Mouse (Mus musculus) lung, embryonic 16.5 days (tissue): ENCODE data around the gene Mosmo. TPM values are rescaled to one million over a fixed set of nuclear protein-coding genes. Genes with fewer than 3 reads are reported as not detected.
A peak's percentile ranks its signal among the peaks of the same experiment; 100 is the strongest.

Experiments used
- ATAC-seq: fragments of 200-750 bp; cut with Nextera tagmentation; 2 replicates; pipeline ENCODE4 v1.8.0; 2017; ENCODE audit warnings: low read depth, mild to moderate bottlenecking, moderate library complexity
- H3K27ac ChIP-seq: fragments of 300-500 bp; sonication (generic); 2 replicates; pipeline ENCODE4 v1.5.1; 2014; ENCODE audit warnings: mild to moderate bottlenecking, control low read depth, low read length
- H3K27me3 ChIP-seq: fragments of 300-500 bp; sonication (generic); 2 replicates; pipeline ENCODE4 v1.6.1; 2014; ENCODE audit warnings: low read depth, low read length, mixed read lengths; ENCODE audit not compliant: control insufficient read depth, insufficient read depth
- H3K36me3 ChIP-seq: fragments of 300-500 bp; sonication (generic); 2 replicates; pipeline ENCODE4 v1.6.1; 2014; ENCODE audit warnings: low read length; ENCODE audit not compliant: control insufficient read depth, insufficient read depth
- H3K4me1 ChIP-seq: fragments of 300-500 bp; sonication (generic); replicated peaks from 2 replicates; pipeline ENCODE4 v1.6.1; 2014; ENCODE audit warnings: low read length, mixed read lengths; ENCODE audit not compliant: control insufficient read depth, insufficient read depth
- H3K4me2 ChIP-seq: fragments of 300-500 bp; sonication (generic); 2 replicates; pipeline ENCODE4 v1.6.1; 2014; ENCODE audit warnings: low read depth, low read length, control low read depth
- H3K4me3 ChIP-seq: fragments of 300-500 bp; sonication (generic); 2 replicates; pipeline ENCODE4 v1.5.1; 2014; ENCODE audit warnings: mild to moderate bottlenecking, low read length, control low read depth
- H3K9ac ChIP-seq: fragments of 300-500 bp; sonication (generic); 2 replicates; pipeline ENCODE4 v1.6.1; 2014; ENCODE audit warnings: low read length, control low read depth
- H3K9me3 ChIP-seq: fragments of 300-500 bp; sonication (generic); 2 replicates; pipeline ENCODE4 v1.6.1; 2016; ENCODE audit warnings: low read length; ENCODE audit not compliant: control insufficient read depth
- WGBS: fragments of 180-500 bp; shearing (Covaris S2); extraction: QIAGEN DNeasy Blood & Tissue Kit; methylation state at CpG from one replicate; pipeline ENCODE4 v1.1.7; 2014; 5-methylcytosine and 5-hydroxymethylcytosine counted together
- polyA plus RNA-seq: library from polyadenylated mRNA; unstranded; fragments of >200 nt; fragmentation: Nextera tagmentation; extraction: Ambion mirVana; gene quantifications from 2 replicates; pipeline ENCODE4 v1.2.1, GENCODE M21; 2015

Gene Mosmo
- 9.8 and 11.7 TPM in 2 replicates for polyA plus RNA-seq

- H3K4me1 ChIP-seq: peaks cover 33% of the 10 kb centered on the region
- peak; percentile 93 for ATAC-seq
These were observed at the start of gene Mosmo for GRCm38 (mm10) chr7:120677001-120677643. Mosmo (plus strand) TSS chr7:120677618.

GRCm38 (mm10) chr7:120632518-120632917, 44.9 kb upstream of the Mosmo start:
- Histone ChIP-seq H3K4me3 (no peak overlapping the region), H3K9me3 (no peaks in the 10 kb centered on the region), H3K36me3 (no peaks in the 10 kb centered on the region), H3K4me2 (no peak overlapping the region), H3K27ac (no peak overlapping the region), H3K9ac (no peak overlapping the region), H3K4me1 (peaks cover 9% of the 10 kb centered on the region), H3K27me3 (no peaks in the 10 kb centered on the region)
- 58% methylated on average over 1 of the region's 1 CpGs for WGBS
- no peak for ATAC-seq

More at GRCm38 (mm10) chr7:120677001-120677643, at the start of gene Mosmo:
- Histone ChIP-seq H3K27me3 (no peaks in the 10 kb centered on the region), H3K36me3 (no peaks in the 10 kb centered on the region), H3K4me2 (peak within 1 kb of the TSS; percentile 87), H3K9me3 (no peaks in the 10 kb centered on the region), H3K27ac (peak within 1 kb of the TSS; percentile 69), H3K9ac (peak within 1 kb of the TSS; percentile 93), H3K4me3 (peak within 1 kb of the TSS; percentile 95)
- WGBS: under 1% methylated on average over 31 of the region's 44 CpGs

DNA sequence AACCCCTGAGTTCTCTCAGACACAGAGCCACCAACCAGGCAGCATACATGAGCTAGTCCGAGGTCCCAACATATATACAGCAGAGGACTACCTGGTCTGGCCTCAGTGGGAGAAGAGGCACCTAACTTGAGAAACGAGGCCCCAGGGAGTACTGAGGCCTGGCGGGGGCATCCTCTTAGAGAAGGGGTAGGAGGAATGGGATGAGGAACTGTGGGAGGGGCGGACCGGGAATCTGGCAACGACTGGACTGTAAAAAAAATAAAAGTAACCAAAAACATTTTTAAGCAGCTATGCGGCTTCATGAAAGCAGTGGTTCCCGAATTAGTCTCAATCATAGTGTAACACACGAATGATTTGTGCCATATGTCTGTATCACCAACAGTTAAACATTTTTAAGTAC, 43.1 kb upstream of the Mosmo start:
- H3K27me3 ChIP-seq: no peaks in the 10 kb centered on the region
- peak; percentile 18; the same call in 1 of the 2 replicates for ATAC-seq
- no peaks in the 10 kb centered on the region for H3K9me3 ChIP-seq
- peak overlapping the region; percentile 97 for H3K4me3 ChIP-seq
- peaks cover 9% of the 10 kb centered on the region for H3K4me1 ChIP-seq
- peak overlapping the region; percentile 99 for H3K9ac ChIP-seq
- peak overlapping the region; percentile 95 for H3K27ac ChIP-seq
- peak overlapping the region; percentile 61 for H3K4me2 ChIP-seq
- H3K36me3 ChIP-seq: peaks cover under 1% of the 10 kb centered on the region; the same call in 1 of the 2 replicates
- 6% methylated on average over 9 of the region's 9 CpGs for WGBS

DNA sequence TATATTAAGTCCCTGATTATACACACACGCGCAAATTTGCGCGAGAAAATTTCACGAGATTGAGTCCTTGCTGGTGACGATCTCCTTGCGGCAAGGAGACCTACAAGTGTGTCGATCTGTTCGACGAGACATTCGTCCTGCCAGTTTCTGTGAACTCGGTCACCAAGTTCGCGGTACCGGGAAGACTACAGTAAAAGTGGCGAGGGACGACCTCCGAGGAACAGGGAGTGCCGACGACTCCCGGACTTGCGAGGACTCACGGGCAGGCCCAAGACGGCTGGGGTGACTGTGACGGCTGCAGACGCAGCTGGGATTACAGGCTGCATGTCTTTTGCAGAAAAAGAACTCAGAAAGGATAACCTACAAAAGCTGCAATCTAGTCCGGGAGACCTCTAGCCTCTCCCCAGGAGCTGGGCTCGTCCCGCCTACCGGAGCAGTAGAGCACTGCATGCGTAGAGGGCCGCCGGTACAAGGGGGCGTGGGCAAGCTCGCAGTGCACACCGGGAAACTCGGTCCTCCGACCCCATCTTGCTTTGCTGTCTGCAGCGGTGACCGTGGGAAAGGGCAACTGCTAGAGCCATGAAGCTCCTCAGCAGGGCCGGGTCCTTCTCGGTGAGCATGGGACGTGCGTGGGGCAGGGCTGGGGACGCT, 42.6 kb upstream of the Mosmo start, which contains the start of gene Uqcrc2:
Gene Uqcrc2, plus strand, starts transcription at position 466 of the 651 bp plus-strand sequence.
- peaks cover 3% of the 10 kb centered on the region; the same call in 1 of the 2 replicates for H3K36me3 ChIP-seq
- WGBS: under 1% methylated on average over 45 of the region's 45 CpGs
- peak; percentile 100 for ATAC-seq

DNA sequence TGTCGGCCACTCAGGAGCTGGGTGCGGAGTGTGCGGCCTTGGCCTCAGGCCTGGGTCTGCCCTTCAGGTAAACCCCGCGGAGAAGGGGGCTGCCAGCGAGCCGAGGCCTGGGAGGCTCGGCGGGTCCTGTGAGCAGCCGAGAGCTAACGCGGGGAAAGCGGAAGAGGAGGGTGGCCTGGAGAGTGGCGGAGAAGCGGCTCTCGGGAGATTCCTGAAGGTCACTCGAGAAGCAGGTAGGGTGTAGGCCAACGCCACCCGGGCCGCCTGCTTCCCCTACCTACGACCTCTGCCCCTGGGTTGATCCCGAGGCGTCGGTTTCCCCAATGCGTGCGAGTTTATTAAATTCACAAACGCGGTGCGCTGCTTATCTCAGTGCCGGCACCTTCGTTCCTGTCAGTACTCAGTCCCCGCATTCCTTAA, 42.0 kb upstream of the Mosmo start:
- Histone ChIP-seq H3K4me3 (peak overlapping the region; percentile 97), H3K27me3 (no peaks in the 10 kb centered on the region), H3K27ac (peak overlapping the region; percentile 95), H3K4me2 (peak overlapping the region; percentile 77), H3K36me3 (peaks cover 7% of the 10 kb centered on the region), H3K9ac (peak overlapping the region; percentile 99), H3K9me3 (no peaks in the 10 kb centered on the region), H3K4me1 (peaks cover 9% of the 10 kb centered on the region)
- ATAC-seq: peak; percentile 76
- WGBS: 0% methylated on average over 30 of the region's 32 CpGs

More for the DNA sequence above, 42.6 kb upstream of the Mosmo start, which contains the start of gene Uqcrc2:
- Histone ChIP-seq H3K9me3 (no peaks in the 10 kb centered on the region), H3K27ac (peak within 1 kb of the TSS; percentile 95), H3K4me2 (peak within 1 kb of the TSS; percentile 77), H3K4me3 (peak within 1 kb of the TSS; percentile 97), H3K4me1 (peaks cover 9% of the 10 kb centered on the region), H3K27me3 (no peaks in the 10 kb centered on the region), H3K9ac (peak within 1 kb of the TSS; percentile 99)

GRCm38 (mm10) chr7:120635821-120636220, 41.6 kb upstream of the Mosmo start:
- no peaks in the 10 kb centered on the region for H3K9me3 ChIP-seq
- peaks cover 9% of the 10 kb centered on the region for H3K36me3 ChIP-seq
- H3K4me1 ChIP-seq: peaks cover 9% of the 10 kb centered on the region
- H3K27ac ChIP-seq: no peak overlapping the region
- peak overlapping the region; percentile 97 for H3K4me3 ChIP-seq
- no peak for ATAC-seq
- under 1% methylated on average over 11 of the region's 11 CpGs for WGBS
- H3K4me2 ChIP-seq: peak overlapping the region; percentile 77
- no peaks in the 10 kb centered on the region for H3K27me3 ChIP-seq
- peak overlapping the region; percentile 99 for H3K9ac ChIP-seq

DNA sequence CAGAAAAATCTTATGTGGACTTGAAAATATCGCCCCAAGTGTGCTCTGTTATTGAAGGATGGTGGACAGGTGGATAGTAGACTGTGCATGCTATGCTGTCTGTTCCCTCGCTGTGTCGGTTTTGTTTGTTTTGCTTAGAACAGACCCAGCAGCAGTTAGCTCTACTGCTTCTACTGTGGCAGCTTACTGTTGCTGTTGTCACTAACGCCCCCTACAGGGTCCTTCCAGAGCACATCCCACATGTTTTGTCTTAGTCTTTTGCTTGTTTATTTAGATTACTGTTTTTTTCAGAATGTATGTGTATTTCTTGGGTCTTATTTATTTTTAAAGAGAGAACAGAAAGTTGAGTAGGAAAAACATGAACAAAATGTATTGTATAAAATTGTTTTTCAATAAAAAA, 34.2 kb upstream of the Mosmo start:
- WGBS: 50% methylated on average over 4 of the region's 4 CpGs
- H3K27ac ChIP-seq: no peak overlapping the region
- H3K36me3 ChIP-seq: peaks cover 51% of the 10 kb centered on the region
- H3K9ac ChIP-seq: no peak overlapping the region
- H3K4me2 ChIP-seq: no peak overlapping the region
- H3K9me3 ChIP-seq: no peaks in the 10 kb centered on the region
- no peak for ATAC-seq
- no peak overlapping the region for H3K4me3 ChIP-seq
- H3K4me1 ChIP-seq: no peaks in the 10 kb centered on the region
- no peaks in the 10 kb centered on the region for H3K27me3 ChIP-seq

DNA sequence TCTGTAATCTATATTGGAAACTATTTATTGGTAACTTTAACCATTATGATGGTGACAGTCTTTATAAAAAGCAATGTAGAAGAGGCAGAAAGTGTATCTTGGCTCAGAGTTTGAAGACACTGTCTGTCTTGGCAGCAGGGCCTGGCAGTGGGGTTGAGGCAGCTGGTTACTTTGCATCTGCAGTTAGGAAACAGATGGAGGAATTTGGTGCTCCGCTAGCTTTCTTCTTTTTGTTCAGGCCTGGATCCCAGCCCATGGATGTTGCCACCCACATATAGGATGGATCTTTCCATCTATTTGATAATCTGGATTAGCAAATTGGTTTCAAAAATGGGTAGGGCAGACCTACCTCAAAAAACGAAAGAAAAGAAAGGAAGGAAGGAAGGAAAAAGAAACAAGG, 29.6 kb upstream of the Mosmo start:
- Histone ChIP-seq H3K27ac (no peak overlapping the region), H3K9me3 (no peaks in the 10 kb centered on the region), H3K27me3 (no peaks in the 10 kb centered on the region), H3K4me2 (no peak overlapping the region), H3K9ac (no peak overlapping the region), H3K36me3 (peaks cover 49% of the 10 kb centered on the region), H3K4me1 (no peaks in the 10 kb centered on the region), H3K4me3 (no peak overlapping the region)
- no peak for ATAC-seq
- 80% methylated on average over 2 of the region's 2 CpGs for WGBS

DNA sequence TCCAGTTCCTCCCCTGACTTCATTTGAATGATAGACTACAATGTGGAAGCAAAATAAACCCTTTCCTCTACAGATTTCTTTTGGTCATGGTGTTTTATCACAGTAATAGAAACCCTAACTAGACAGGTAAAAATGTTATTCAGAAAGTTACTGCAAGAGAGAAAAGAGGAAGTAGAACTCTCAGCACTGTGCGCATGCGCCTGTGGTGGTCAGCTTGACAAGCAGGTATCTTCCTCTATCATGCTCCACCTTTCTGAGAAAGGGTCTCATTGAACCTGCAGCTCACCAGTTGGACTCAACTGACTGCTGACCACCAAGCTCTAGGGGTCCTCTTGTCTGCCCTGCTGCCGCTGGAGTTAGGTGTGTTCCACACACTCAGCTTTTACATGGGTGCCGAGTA, 15.3 kb upstream of the Mosmo start:
- H3K4me3 ChIP-seq: no peak overlapping the region

More for the DNA sequence above, 15.3 kb upstream of the Mosmo start:
- no peak overlapping the region for H3K4me2 ChIP-seq
- H3K9ac ChIP-seq: no peak overlapping the region
- no peak overlapping the region for H3K27ac ChIP-seq
- H3K27me3 ChIP-seq: no peaks in the 10 kb centered on the region
- no peaks in the 10 kb centered on the region for H3K4me1 ChIP-seq
- 88% methylated on average over 4 of the region's 4 CpGs for WGBS
- peaks cover 25% of the 10 kb centered on the region for H3K36me3 ChIP-seq
- no peaks in the 10 kb centered on the region for H3K9me3 ChIP-seq
- no peak for ATAC-seq
